ENCODE assay signal across 40 mouse cellular contexts in the genomic region with DNA sequence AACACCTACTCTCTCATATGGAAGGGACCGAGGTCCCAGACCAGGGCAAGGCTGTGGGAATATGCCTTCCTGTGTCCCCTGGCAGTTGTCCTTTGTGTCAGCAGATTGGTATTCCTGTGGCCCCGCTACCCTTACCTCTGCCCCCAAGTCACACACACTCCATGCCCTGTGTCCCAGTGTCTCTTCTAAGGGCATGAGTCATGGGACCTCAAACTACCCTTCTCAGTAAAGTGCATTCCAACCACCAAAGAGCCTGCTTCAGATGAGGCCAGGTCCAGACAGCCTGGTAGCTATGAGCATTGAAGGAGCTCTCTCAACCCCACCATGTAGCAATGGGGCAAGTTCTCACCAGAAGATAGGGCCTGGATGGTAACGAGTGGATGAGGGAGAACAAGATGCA. TPM values are rescaled to one million over a fixed set of nuclear protein-coding genes. Genes with fewer than 3 reads are reported as not detected.
"Had no signal": no experiment of that assay in that cellular context is flagged by ENCODE, and none has a peak within 500 bp of the region (broad histone marks: within the 10 kb centered on the region; RNA-seq: fewer than 3 reads in every experiment).

No protein-coding gene starts in this region.

- H3K27ac ChIP-seq: left cerebral cortex, adult 2 months; limb, embryonic 10.5 days; limb, embryonic 12.5 days; limb, embryonic 13.5 days; limb, embryonic 15.5 days; liver, embryonic 12.5 days; liver, embryonic 13.5 days; liver, embryonic 14.5 days; liver, embryonic 15.5 days; lung, embryonic 15.5 days; macrophage; midbrain, embryonic 10.5 days; midbrain, embryonic 12.5 days; midbrain, embryonic 13.5 days; midbrain, embryonic 15.5 days had no signal

- H3K4me3 ChIP-seq: left cerebral cortex, adult 2 months; limb, embryonic 10.5 days; limb, embryonic 12.5 days; limb, embryonic 13.5 days; limb, embryonic 15.5 days; liver, embryonic 12.5 days; liver, embryonic 13.5 days; liver, embryonic 15.5 days; lung, embryonic 15.5 days; megakaryocyte, embryonic 14.5 days; midbrain, embryonic 10.5 days; midbrain, embryonic 12.5 days; midbrain, embryonic 13.5 days; midbrain, embryonic 15.5 days; myocyte had no signal

- H3K9me3 ChIP-seq: limb, embryonic 10.5 days; limb, embryonic 12.5 days; limb, embryonic 13.5 days; limb, embryonic 15.5 days; liver, embryonic 12.5 days; liver, embryonic 13.5 days; liver, embryonic 15.5 days; lung, embryonic 15.5 days; megakaryocyte, embryonic 14.5 days; midbrain, embryonic 10.5 days; midbrain, embryonic 12.5 days; midbrain, embryonic 13.5 days; midbrain, embryonic 15.5 days had no signal

- H3K36me3 ChIP-seq: limb, embryonic 10.5 days; limb, embryonic 12.5 days; limb, embryonic 13.5 days; limb, embryonic 15.5 days; liver, embryonic 12.5 days; liver, embryonic 13.5 days; liver, embryonic 15.5 days; lung, embryonic 15.5 days; midbrain, embryonic 10.5 days; midbrain, embryonic 12.5 days; midbrain, embryonic 13.5 days; midbrain, embryonic 15.5 days had no signal

- H3K27me3 ChIP-seq: limb, embryonic 12.5 days; limb, embryonic 13.5 days; limb, embryonic 15.5 days; liver, embryonic 12.5 days; liver, embryonic 13.5 days; liver, embryonic 15.5 days; lung, embryonic 15.5 days; midbrain, embryonic 12.5 days; midbrain, embryonic 13.5 days; midbrain, embryonic 15.5 days had no signal

- H3K4me2 ChIP-seq: limb, embryonic 12.5 days; limb, embryonic 13.5 days; limb, embryonic 15.5 days; liver, embryonic 11.5 days; liver, embryonic 12.5 days; liver, embryonic 13.5 days; liver, embryonic 15.5 days; lung, embryonic 14.5 days; lung, embryonic 15.5 days; midbrain, embryonic 11.5 days; midbrain, embryonic 12.5 days; midbrain, embryonic 13.5 days; midbrain, embryonic 15.5 days had no signal

- DNase-seq: left cerebral cortex, postnatal 4 days; liver; liver, embryonic 13.5 days; liver, postnatal 0 days; lung, embryonic 14.5 days; lung, postnatal 14 days; lung, postnatal 4 days; midbrain, embryonic 14.5 days had no signal

- H3K9ac ChIP-seq: limb, embryonic 12.5 days; limb, embryonic 13.5 days; limb, embryonic 15.5 days; liver, embryonic 12.5 days; liver, embryonic 13.5 days; liver, embryonic 14.5 days; liver, embryonic 15.5 days; liver, postnatal 0 days; lung, embryonic 14.5 days; lung, embryonic 15.5 days; midbrain, embryonic 12.5 days; midbrain, embryonic 13.5 days; midbrain, embryonic 15.5 days had no signal

- ATAC-seq: liver, embryonic 12.5 days; liver, postnatal 0 days; midbrain, embryonic 13.5 days; midbrain, embryonic 15.5 days; midbrain, embryonic 16.5 days had no signal

- H3K4me1 ChIP-seq: liver, embryonic 12.5 days; liver, embryonic 13.5 days; liver, embryonic 15.5 days; lung, embryonic 15.5 days had no signal

RNA-seq across cellular contexts. Expression of gene Psapl1, which starts 25.0 kb away (rescaled TPM):
- total RNA-seq: left cerebral cortex, adult 18-20 months; left cerebral cortex, adult 2 months; left cerebral cortex, adult 8-10 months; left cerebral cortex, postnatal 10 days; left cerebral cortex, postnatal 14 days; left cerebral cortex, postnatal 25 days; left cerebral cortex, postnatal 36 days; left cerebral cortex, postnatal 4 days; liver, adult 2 months; megakaryocyte progenitor cell, adult 5-6 weeks; megakaryocyte, adult 5-6 weeks; megakaryocyte-erythroid progenitor cell, adult 5-6 weeks; monocyte, adult 5-6 weeks had no signal
- polyA plus RNA-seq: limb, embryonic 12.5 days; liver, adult 2 months; liver, embryonic 12.5 days; liver, embryonic 13.5 days; liver, embryonic 14.5 days; liver, embryonic 16.5 days; liver, postnatal 0 days; macrophage; midbrain, embryonic 10.5 days; midbrain, embryonic 14.5 days; midbrain, embryonic 16.5 days; midbrain, postnatal 0 days had no signal
